Mouse (Mus musculus): ENCODE results near the gene B4galnt4. TPM values are rescaled to one million over a fixed set of nuclear protein-coding genes. Genes with fewer than 3 reads are reported as not detected.

B4galnt4 gene
- polyA plus RNA-seq, 1 experiment = not detected

DNA sequence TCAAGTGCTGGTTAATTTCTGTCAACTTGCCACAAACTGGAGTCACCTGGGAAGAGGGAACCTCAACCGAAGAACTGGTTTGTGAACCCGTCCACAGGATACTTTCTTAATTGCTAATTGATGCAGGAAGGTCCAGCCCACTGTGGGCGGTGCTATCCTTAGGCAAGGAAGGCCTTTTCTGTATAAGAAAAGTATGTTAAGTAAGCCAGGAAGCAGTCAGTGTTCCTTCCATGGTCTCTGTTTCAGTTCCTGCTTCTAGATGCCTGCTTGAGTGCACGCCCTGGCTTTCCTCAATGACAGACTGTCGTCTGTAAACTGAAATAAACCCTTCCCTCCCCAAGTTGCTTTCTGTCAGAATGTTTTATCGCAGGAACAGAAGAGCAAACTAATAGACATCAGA lies 3.9 kb upstream of the B4galnt4 start:
- TF ChIP-seq GATA1 (IDR thresholded peaks at IDR 0.05; ENCODE audit: low read length) = no peak

DNA sequence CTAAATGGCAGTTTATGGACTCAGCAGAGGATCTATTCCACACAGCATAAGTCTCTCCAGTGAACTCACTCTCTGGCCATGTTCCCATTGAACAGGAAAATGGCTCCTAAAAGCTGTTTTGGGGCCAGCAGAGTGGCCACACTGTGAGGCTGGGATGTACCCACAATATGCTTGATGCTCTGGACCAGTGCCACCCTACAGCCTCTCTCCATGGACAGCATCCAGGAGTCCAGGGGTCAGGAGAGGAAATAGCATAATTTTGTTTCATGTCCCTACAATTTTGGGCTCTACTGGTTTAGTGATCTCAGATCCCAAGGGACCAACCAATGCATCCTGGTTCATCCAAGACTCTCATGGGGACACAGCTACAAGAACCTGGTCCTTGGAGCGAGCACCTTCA lies 3.4 kb upstream of the B4galnt4 start:
- no peak for TF ChIP-seq GATA1 (IDR thresholded peaks at IDR 0.05; ENCODE audit: low read length)

DNA sequence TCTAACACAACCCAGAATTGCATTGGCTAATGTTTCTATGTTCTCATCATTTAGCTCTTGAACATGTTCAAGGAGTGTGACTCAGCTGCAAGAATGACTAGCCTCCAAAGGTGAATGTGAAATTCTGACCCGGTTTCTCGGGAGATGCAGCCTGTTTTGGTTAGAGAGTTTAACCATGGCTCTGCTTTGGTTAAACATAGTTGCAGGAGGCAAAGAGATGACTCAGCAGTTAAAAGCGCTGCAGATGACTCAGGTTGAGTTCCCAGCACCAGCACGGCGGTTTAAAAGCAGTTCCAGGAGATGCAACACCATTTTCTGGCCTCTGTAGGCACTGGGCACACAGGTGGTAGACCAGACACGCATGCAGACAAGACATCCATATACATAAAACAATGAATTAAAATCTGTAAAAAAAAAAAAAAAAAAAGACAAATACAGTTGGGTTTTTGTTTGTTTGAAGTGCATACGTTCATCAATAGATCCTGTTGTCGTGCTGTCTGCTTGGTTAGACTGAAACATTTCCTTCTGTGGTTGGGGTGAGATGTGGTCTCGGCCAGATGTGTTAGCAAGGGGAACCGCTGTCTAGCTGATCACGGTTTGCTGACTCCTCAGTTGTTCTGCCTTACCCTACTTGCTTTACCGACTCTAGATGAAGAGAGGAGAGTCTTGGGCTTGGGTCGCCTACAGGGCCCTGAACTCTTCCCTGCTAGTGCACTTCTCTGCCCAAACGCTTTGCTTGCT lies 2.1 kb upstream of the B4galnt4 start:
- no peak for TF ChIP-seq GATA1 (IDR thresholded peaks at IDR 0.05; ENCODE audit: low read length)

DNA sequence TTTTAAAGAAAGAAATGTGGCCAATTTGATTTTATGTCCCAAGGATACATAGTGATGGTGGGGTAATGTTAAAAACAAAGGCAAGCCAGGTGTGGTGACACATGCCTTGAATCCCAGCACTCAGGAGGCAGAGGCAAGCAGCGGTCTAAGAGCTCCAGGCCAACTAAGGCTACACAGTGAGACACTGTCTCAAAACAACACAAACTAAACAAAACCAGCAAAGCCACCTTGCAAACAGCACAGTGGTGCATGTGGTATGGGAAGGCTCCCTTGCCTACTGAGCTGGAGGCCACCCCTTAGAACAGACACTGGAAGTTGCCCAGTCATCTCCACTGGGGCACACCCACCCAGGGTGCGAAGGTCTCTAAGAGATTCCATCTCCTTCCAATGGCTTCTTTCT lies 975 bp upstream of the B4galnt4 start:
- no peak for TF ChIP-seq GATA1 (IDR thresholded peaks at IDR 0.05; ENCODE audit: low read length)

DNA sequence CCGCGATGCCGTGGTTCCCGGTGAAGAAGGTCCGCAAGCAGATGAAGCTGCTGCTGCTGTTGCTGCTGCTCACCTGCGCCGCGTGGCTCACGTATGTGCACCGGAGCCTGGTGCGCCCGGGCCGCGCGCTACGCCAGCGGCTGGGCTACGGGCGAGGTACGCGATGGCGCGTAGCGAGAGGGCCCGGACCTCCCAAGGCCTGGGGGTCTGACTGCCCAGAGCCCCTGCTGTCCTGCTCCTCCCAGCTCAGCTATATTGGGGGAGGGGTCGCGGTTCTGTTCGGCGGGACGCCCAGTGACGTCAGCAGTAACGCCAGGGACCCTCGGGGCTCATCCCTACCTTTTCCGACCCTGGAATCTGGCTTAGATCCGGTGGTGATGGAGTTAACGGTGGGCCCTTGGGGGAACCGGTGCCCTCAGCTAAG lies 377 bp downstream of the B4galnt4 start:
- no peak for TF ChIP-seq GATA1 (IDR thresholded peaks at IDR 0.05; ENCODE audit: low read length)

DNA sequence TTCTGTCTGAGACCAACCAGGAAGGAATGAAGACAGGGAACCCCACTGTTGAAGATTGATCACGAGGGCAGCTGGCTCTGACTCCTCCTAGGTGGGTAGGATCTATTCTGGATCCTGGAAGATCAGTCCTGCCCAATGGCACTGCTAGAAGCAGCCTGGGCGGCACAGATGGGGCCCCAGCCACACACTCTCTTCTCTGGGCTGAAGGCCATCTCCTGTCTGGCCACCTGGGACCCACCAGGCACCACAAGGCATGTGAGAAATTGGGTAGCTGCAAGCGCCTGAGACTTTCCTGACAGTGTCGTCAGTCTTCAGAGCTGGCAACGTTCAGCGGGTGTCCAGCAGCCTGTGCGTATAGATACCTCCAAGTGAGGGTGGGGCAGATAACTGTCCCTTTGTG lies 1.6 kb downstream of the B4galnt4 start:
- TF ChIP-seq GATA1 (IDR thresholded peaks at IDR 0.05; ENCODE audit: low read length) = no peak

DNA sequence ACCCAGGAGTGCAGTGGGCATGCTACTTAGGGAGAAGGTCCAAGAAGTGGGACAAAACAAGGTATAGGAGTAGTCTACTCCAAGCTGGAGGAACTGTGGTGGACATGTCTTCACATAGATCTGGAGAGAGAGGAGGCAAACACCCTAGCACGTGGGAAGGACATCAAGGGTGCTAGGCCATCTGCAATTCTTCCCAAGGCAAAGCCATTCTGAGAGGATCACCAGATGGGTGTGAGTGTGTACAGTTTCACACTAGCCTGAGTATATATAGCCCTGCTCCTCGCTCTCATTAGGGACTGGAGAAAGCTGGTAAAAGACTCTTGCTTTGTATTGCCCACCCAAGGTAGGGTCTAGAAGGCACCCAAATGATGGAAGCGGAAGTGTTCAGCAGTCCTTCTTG lies 2.4 kb downstream of the B4galnt4 start:
- TF ChIP-seq GATA1 (IDR thresholded peaks at IDR 0.05; ENCODE audit: low read length) = no peak

DNA sequence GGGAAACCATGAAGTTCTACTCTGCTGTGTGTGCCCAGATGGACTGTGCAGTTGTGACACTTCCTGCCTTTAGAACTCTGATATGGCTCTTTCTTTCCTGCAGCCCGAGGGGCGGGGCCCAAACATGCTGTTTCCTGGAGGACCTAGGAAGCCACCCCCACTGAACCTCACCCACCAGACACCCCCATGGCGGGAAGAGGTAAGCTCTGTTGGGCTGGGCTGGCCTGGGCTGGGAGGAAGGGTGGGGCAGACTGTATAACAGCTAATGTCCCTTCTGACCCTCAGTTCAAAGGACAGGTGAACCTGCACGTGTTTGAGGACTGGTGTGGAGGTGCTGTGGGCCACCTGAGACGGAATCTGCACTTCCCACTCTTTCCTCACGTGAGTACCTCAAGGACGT lies 3.3 kb downstream of the B4galnt4 start:
- no peak for TF ChIP-seq GATA1 (IDR thresholded peaks at IDR 0.05; ENCODE audit: low read length)

DNA sequence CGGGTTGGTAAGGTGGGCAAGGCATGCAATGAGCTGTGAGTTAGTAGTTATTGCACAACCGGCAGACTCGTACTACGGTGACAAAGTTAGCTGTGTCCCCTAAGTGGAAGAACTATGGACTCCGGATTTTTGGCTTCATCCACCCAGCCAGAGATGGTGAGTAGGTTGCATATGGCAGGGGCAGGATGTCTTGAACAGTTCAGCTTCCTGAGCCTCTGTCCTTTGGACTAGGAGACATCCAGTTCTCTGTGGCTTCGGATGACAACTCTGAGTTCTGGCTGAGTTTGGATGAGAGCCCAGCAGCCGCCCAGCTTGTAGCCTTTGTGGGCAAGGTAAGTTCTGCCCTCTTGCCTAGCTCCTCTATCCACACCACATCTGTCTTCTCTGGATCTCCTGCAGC lies 3.7 kb downstream of the B4galnt4 start:
- TF ChIP-seq GATA1 (IDR thresholded peaks at IDR 0.05; ENCODE audit: low read length) = no peak

DNA sequence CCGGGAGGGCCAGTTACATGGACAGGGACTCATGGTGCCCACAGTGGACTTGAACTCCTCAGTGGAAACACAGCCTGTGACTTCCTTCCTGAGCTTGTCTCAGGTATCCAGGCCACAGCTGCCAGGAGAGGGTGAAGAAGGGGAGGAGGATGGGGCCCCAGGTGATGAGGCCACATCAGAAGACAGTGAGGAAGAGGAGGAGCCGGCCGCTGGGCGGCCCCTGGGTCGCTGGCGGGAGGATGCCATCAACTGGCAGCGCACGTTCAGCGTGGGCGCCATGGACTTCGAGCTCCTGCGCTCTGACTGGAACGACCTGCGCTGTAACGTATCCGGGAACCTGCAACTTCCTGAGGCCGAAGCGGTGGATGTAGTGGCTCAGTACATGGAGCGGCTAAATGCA lies 7.4 kb downstream of the B4galnt4 start:
- TF ChIP-seq GATA1 (IDR thresholded peaks at IDR 0.05; ENCODE audit: low read length) = no peak

DNA sequence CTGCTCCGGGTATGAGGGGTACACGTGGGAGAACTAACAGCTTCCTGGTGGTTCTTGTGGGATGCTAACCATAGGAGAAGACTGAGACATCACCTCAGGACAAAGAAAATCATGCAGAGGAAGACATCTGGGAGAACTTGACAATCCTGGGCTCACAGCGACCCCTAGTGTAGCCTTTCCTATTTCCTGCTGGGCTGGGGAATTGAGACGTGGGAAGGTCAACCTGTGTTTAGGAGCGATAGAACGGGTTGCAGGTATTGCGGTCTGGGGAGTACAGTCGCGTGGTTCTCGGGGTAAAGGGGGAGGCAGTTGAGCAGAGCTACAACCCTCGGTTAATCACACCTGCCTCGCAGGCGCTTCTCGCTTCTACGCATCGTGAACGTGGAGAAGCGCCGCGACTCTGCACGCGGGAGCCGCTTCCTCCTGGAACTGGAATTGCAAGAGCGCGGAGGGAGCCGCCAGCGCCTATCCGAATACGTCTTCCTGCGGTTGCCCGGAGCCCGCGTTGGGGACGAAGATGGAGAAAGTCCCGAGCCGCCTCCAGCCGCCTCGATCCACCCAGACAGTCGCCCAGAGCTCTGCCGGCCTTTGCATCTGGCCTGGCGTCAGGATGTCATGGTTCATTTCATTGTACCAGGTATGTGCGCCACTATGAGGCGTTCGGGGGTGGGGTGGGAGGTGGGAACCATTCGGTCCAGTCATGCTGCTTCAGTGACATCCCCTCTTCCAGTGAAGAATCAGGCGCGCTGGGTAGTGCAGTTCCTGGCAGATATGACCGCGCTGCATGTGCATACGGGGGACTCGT lies 9.4 kb downstream of the B4galnt4 start:
- no peak for TF ChIP-seq GATA1 (IDR thresholded peaks at IDR 0.05; ENCODE audit: low read length)

DNA sequence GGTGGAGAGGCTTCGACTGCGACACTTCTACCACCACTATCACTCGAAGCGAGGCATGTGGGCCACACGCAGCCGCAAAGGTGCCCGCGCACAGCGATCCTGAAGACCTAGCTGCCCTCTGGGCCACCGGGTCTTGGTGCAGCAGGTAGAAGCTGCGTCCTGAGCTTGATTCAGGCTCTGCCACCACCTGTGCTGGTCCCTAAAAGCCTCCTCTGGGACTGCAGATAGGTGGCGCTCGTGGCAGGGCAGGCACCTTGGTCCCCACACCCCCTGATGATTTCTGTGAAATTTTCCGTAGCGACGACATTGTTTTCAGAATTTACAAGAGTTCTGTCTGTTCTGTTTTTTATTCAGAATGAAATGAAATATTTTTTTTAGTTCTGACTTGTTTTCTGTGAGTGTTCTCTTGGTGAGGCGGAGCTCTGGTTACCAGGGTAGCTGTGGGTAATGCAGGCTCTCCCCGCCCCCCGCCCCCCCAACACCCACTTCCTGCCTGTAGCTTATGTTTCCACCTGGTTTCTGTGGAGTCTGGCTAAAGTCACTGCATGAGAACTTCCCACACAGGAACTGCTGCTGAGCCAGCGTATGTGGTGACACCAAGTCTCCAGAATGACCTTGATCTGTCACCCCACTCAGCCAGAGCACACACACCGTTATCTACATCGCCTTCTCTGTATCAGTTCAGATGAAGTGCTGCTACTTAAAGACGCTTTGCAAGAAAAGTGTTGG lies 11.3 kb downstream of the B4galnt4 start:
- TF ChIP-seq GATA1 (IDR thresholded peaks at IDR 0.05; ENCODE audit: low read length) = no peak

DNA sequence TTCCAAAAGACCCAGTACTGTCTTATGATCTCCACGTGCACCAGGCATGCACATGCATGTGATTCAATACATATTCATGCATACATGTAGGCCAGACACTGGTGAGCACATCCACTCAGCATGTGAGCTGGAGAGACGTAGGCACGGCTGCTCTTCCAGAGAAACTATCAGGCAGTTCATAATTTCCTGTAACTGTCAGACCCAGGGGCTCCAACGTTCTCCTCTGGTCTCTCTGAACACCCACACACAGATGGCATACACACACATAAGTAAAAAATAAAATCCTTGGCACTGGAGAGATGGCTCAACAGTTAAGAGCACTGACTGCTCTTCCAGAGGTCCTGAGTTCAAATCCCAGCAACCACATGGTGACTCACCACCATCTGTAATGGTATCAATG lies 12.9 kb downstream of the B4galnt4 start:
- TF ChIP-seq GATA1 (IDR thresholded peaks at IDR 0.05; ENCODE audit: low read length) = no peak

DNA sequence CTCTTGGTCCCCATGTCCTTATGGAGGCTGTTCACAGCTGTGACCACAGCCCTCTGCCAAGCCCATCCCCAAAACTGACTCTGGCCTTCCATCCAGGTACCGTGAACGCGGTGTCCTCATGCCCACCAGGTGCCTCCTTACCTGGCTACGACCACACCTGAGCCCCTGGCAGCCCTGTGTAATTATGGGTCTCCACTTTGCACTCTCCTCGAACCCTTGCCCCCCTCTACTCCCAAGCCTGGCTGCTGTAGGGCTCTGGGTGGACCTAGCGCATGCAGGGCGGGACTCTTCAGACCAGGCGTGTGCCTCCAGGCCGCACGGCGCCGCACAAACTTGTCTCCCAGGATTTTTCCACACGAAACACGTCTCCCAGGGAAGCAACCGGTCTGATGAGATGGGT lies 16.9 kb downstream of the B4galnt4 start, which contains the start of gene Pkp3:
Gene Pkp3 (plus strand): TSS at position 378 of the 400 bp plus-strand sequence.
- no peak for TF ChIP-seq GATA1 (IDR thresholded peaks at IDR 0.05; ENCODE audit: low read length)

DNA sequence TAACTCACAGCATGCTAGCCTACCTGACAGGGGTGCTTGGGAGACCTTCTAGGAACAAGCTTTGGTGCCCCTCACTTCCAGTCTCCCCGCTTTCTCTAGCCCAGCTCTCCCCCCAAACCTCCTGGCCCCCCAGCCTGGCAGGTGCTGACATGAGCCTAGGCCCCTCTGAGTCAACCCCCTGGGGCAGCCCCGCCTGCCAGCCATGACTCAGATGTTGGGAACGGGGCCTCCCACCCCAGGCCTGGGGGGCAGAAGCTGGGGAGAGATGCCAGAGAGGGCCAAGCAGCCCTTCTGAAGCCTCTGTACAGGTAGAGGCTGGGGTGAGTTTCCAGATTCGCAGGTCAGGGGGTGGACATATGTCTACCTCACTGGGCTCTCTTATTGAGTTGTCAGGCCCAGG lies 18.0 kb downstream of the B4galnt4 start:
- no peak for TF ChIP-seq GATA1 (IDR thresholded peaks at IDR 0.05; ENCODE audit: low read length)

All from G1E-ER4 (cell line).